Mouse (Mus musculus): ENCODE measurements at regions not wholly inside any gene's neighbourhood (a gene's known extent, or its start where the extent isn't known, plus 50 kb on each side); places are given as distances from the start of the nearest gene placed in this dataset.
"Not testable (repeated sequence)": the region's sequence is repeated elsewhere in the genome, so short reads cannot be mapped to it uniquely, and the experiment has no call there.

DNA sequence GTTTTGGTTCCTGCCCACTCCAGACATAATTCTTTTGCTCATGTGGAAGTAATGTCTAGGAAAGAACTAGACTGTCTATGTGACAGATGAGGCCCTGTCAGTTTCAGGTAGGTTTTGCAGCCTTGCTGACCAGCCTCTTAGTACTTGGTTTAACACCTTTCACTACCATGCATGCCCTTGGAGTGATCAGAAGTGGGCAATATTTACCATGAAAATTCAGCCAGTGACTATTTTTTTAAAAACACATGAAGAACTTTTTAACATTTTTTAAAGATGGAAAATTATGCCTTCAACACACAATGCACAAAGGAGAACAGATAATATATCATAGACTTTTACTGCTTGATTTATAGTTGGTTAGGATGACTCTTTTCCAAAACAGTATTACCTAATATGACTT lies 58.1 kb downstream of the Cox7c start:
- DNase-seq (ENCODE audit: low read depth, low spot score): peak; percentile 16

DNA sequence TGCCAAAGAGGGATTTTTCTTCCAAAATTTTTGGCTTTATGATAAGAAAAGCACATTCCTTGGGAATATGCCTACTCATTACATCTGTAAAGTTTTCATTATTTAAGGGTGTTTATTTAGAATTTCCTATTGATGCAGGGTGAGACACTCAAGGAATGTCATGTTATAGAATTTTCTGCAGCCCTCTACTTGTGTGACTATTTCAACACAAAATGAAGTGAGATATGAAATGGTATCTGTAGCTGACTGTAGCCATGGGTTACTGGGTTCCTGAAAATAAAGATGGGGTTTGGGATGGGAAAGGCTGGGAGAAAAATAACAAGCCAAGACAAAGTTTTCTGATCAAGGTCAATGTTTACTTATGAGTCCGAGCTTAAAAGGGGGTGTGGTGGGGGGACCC lies 64.6 kb downstream of the Cox7c start:
- no peak for DNase-seq (ENCODE audit: low read depth, low spot score)

DNA sequence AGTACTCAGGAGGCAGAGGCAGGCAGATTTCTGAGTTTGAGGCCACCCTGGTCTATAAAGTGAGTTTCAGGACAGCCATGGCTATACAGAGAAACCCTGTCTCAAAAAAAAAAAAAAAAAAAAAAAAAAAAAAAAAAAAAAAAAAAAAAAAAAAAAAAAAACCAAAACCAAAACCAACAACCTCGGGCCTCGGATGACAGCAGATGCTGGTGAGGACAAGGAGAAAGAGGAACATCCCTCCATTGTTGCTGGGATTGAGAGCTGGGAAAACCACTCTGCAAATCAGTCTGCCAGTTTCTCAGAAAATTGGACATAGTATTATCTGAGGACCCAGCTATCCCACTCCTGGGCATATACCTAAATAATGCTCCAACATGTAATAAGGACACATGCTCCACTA lies 82.7 kb downstream of the Cox7c start:
- not testable (repeated sequence) for DNase-seq (ENCODE audit: low read depth, low spot score)

DNA sequence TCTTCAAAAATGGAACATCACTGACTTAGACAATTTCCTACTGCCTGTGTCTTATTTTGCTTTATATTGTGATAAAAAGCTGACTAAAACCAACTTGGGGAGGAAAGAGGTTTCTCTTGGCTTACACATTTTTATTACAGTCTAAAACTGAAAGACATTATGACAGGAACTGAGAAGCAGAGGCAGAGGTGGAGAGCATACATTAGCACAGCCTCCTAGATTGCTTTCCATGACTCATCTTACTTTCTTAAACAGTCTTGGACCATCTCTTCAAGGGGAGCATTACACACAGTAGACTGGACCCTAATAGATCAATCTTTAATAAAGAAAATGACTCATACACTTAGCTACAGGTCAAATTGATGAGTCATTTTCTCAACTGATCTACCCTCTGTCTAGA lies 91.4 kb downstream of the Cox7c start:
- DNase-seq (ENCODE audit: low read depth, low spot score): no peak

DNA sequence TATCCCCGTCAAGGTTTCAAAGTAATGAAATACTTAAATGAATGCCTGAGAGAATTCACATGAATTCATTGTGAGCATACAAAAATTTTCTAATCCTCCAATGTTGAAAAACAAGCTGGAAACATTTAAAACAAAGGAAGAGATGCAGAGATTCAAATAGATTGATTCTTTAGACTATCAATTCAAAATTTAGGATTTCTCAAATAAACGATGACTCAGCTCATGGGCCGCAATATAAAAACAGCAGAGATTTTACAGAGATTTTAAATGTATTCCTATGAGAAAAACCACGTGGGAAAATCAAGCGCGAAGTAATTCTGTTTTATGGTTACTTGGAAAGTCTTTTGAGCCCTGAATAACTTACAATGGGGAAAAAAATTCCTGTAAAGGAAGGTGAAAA lies 93.8 kb downstream of the Cox7c start:
- DNase-seq (ENCODE audit: low read depth, low spot score): no peak

DNA sequence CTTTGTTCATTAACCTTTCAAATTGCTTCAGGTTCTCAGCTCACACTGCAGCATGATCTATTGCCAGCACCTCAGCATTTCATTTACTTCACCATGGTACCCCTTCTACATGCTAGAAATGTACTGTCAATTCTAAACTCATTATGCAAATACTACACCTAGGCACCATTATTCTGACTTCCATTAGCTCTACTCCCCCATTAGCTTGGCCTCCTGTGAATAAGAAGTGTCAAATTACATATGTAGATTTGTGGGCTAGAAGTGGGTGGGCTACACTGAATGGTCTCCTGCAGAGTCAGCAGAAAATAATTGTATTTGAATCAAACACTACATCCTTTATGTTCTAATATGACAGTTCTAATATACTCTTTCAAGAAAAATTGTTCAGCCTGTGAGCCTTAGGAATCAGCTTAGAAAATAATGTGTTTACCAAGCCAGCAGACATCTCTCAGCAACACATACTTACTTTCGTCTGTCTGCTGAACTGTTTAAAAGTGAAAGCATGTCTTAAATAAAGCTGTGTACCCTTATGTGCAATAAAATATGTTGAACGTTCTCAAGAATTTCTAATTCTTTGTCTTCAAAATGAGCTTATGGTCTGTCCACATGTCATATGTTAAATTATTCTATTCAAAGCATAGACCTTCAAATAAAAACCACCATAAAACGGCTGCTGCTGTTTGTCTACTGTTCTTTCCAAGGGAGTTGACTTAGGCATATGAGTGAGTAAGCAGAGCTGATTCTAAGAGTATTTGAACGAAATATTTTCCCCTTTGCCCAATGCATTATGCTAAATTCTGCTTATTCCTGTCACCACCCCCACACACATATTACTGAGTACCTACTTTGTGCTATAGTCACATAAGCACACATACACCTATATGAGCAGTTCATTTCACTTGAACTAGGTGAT lies 119.6 kb downstream of the Cox7c start:
- DNase-seq (ENCODE audit: low read depth, low spot score): peak; percentile 9

DNA sequence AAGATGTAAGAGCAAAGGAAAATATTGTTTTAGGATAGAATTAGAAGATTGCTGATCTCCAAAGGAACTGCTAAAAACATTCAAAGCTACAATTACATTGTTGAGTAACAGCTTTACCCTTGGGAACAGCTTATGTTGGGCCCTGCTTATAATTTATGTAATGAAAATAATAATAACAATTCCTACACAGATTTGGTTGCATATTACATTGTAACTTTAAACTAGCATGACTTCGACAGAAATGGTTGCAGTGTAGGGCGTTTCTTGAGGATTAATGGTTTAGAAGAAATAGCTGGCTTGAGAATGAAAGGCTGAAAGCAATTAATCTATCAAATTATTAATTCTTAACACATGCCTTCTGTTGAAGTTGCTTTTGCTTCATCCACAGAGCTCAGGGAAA lies 120.4 kb downstream of the Cox7c start:
- DNase-seq (ENCODE audit: low read depth, low spot score): no peak

DNA sequence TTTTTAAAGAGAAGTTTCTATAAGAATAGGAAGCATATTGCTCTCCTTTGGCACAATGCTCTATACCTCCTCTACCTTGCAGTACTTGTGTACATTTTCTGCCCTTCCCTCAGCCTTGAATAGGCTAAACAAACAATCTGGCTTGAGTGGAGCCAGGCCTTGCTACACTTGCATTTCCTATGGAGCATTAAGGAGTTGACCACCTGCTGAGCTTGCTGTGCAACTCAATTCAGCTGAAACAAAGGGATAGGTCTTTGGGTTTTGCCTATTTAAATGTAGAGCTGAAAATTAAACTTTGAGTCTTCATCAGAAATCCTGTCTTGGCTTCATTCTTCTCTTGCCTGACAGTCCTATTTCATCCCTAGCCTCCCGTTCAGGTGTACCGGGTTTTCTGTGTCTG lies 124.0 kb downstream of the Cox7c start:
- peak; percentile 93 for DNase-seq (ENCODE audit: low read depth, low spot score)

DNA sequence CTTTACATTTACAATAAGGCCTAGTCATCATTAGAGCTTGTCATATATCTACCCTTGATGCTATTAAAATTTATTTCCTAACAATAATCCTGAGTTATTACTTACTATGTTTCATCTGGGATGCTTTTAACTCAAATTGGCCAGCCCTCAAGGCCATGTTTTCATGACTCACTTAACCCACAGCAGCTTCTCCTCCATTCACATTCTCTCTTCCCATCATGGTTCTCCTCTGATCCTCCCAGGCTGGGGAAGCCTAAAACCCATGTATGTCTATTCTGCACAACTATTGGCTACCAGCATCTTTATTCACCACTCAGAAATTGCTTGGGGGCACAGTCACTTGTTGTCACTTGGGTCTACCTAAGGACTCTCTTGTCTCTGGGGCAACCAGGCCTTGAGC lies 144.9 kb downstream of the Cox7c start:
- DNase-seq (ENCODE audit: low read depth, low spot score): no peak

DNA sequence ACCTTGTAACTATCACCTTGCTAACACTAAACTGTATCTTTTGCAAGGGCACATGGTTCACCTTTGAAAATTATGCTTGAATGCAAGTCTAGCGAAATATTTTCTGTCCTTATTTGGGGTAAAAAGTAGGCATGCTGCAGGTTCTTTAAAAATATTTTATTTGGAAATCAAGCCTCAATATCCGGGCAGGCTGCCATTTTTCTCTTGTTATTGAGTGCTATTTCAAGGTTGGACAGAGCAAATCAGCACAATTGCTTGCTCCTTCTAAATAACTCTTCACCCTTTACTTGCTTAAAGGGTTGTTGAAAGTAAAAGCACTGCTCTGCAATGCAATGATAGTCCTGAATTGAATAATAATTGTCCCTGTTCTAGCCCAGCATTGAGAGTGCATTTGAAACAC lies 149.0 kb downstream of the Cox7c start:
- DNase-seq (ENCODE audit: low read depth, low spot score): no peak

DNA sequence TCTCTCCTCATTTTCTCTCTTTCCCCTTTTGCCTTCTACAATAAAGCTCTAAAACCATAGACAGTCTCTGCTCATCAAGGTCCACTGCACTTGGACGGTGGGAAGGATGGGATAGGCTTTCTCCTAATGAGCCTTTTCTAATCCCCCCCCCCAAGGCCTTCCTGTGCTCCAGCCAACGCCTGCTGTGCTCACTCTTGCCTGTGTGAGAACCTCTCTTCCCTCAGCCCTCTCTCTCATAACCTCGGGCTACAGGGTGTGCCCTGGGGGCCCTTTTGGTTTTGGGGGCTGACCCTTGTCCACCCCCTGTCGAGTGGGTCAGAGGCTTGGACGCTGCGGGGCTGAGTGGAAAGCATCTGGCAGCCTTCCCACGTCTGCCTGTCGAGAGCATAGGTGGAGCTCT lies 151.6 kb downstream of the Cox7c start:
- DNase-seq (ENCODE audit: low read depth, low spot score): no peak

DNA sequence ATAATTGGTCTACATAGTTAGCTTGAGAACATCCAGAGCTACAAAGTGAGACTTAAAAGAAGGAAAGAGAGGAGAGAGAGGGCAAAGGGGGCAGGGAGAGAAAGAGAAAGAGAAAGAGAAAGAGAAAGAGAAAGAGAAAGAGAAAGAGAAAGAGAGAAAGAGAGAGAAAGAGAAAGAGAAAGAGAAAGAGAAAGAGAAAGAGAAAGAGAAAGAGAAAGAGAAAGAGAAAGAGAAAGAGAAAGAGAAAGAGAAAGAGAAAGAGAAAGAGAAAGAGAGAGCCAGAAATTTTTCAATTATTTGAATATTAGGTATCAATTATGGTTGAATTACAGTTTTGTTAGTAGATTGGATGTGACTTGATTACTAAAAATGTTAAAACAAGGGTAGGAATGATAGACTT lies 156.9 kb downstream of the Cox7c start:
- not testable (repeated sequence) for DNase-seq (ENCODE audit: low read depth, low spot score)

DNA sequence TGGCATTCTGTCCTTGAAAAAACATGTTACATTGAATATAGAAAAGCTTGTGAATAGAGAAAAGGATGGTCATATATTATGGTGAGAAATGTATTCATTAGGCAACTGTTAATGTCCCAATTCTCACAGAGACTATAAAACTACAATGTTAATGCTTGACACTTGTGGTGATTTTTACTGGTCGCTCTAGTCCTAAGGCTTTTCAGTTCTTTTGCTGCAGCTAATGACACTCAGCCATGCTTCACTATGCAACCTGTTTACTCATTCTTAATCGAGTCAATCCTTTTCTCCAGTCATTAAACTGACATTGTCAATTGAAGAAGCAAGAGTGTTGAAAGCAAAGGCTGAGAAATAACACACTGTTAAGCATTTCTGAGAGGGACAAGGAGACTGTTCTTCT lies 163.9 kb downstream of the Cox7c start:
- DNase-seq (ENCODE audit: low read depth, low spot score): no peak

DNA sequence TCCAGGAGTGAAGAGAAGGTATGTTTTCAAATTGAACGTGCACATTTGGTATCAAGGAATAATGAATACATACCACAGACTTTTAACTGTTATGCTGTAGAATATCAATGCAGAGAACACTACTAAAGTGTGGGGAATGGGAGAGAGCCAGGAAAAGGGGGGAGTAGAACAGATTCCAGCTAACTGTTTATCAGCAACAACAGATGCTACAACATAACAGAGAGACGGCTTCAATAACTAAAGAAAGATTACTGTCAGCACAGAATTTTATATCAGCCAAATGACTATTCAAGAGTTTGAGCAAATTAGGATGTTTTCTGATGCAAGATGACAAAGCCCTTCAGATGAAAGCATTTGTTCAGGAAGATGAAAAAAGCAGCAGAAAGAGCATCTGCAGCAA lies 183.0 kb downstream of the Cox7c start:
- no peak for DNase-seq (ENCODE audit: low read depth, low spot score)

DNA sequence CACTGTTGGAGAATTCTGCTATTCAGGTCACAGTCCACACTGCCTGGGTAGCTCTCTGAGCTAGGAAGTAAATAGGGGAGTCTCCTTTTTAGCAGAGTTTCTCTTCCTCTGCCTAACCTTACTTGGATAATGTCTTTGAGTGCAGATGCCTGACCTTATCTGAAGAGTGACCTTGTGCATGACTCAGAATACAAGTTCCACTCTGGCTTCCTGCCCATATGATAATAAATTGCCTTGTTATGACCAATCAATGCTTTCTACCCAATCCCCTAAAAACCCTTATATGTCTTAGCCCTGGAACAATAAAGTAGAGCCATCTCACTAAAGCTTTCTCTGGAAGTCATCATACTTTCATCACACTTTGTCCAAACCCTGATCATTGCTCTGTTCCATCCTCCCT lies 198.4 kb downstream of the Cox7c start:
- no peak for DNase-seq (ENCODE audit: low read depth, low spot score)

DNA sequence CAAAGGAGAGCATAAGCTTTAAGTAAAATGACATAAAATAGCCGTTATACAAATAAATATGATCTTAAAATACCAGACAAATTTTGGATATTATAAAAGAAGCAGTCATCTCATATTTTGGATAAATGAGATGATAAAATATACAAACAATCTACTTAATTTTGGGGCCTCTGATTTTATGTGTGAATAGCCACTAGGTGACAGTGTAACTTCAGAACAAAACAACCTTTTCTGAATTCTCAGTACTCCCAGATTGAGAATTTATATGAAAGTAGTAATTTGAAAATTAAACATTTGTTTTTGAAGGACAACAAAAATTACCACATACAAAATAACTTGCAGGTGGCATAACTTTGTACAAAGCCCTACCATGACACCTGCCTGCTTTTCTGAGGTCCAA lies 216.8 kb downstream of the Cox7c start:
- DNase-seq (ENCODE audit: low read depth, low spot score): no peak
